ENCODE assay signal across 21 mouse cellular contexts in the genomic region with DNA sequence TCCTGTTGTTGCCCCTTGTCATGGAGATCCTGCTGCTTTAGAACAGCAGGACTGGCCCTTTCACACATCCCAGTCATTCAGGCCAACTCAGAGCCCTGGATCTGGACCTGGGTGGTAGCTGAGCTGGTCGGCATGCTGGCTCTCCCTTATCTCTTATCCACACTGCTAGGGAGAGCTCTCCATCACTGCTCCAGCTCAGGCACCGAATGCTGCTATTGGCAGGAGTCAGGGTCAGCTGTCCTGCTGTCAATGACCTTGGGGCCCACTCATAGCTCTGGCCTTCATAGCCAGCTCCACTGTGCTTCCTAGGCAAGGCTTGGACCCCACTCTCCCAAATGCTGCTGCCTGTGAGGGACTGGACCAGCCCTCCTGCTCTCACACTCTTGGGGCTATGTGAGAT.
A peak's percentile ranks its signal among the peaks of the same experiment; 100 is the strongest.
DNase-seq lines count a peak whose midpoint lies in the region; ATAC-seq and TF ChIP-seq lines count a peak whose summit lies in the region.
"Had no signal": no experiment of that assay in that cellular context is flagged by ENCODE, and none has a peak within 500 bp of the region (broad histone marks: within the 10 kb centered on the region; RNA-seq: fewer than 3 reads in every experiment).

No protein-coding gene starts in this region.

- no peaks in the 10 kb centered on the region for H3K4me1 ChIP-seq in intestine, embryonic 14.5 days (replicated peaks; ENCODE audit: control insufficient read depth, insufficient read depth, low read length)
- H3K4me1 ChIP-seq in intestine, postnatal 0 days (replicated peaks; ENCODE audit: control insufficient read depth, insufficient read depth, low read length) = no peaks in the 10 kb centered on the region
- no peaks in the 10 kb centered on the region for H3K4me1 ChIP-seq in liver, embryonic 12.5 days
- H3K4me1 ChIP-seq: hindbrain, embryonic 15.5 days had no signal

- ATAC-seq in cerebellum, adult (ENCODE audit: insufficient number of reproducible peaks, low FRiP score, low TSS enrichment) = peak; percentile 24; the same call in 1 of the 2 replicates
- ATAC-seq in intestine, embryonic 14.5 days (replicated peaks; ENCODE audit: low FRiP score, low TSS enrichment, low read depth) = no peak
- ATAC-seq in intestine, postnatal 0 days = no peak
- ATAC-seq in liver, embryonic 12.5 days = no peak
- ATAC-seq: forebrain, embryonic 14.5 days; intestine, embryonic 16.5 days; midbrain, embryonic 16.5 days had no signal

- H3K36me3 ChIP-seq in intestine, embryonic 14.5 days (ENCODE audit: control insufficient read depth, insufficient read depth, low read length) = no peaks in the 10 kb centered on the region
- no peaks in the 10 kb centered on the region for H3K36me3 ChIP-seq in intestine, postnatal 0 days (ENCODE audit: control insufficient read depth, insufficient read depth)
- no peaks in the 10 kb centered on the region for H3K36me3 ChIP-seq in liver, embryonic 12.5 days
- H3K36me3 ChIP-seq: embryonic facial prominence, embryonic 15.5 days; hindbrain, embryonic 15.5 days; neural tube, embryonic 15.5 days had no signal

- no peak overlapping the region for H3K27ac ChIP-seq in intestine, embryonic 14.5 days (ENCODE audit: low read depth)
- H3K27ac ChIP-seq in intestine, postnatal 0 days (ENCODE audit: low read depth, low read length) = no peak overlapping the region
- no peak overlapping the region for H3K27ac ChIP-seq in liver, embryonic 12.5 days
- H3K27ac ChIP-seq: embryonic facial prominence, embryonic 15.5 days; gastrocnemius, adult 2 months; hindbrain, embryonic 15.5 days; liver, embryonic 14.5 days; neural tube, embryonic 15.5 days; stomach, postnatal 0 days had no signal

- no peaks in the 10 kb centered on the region for H3K27me3 ChIP-seq in intestine, embryonic 14.5 days (replicated peaks; ENCODE audit: control insufficient read depth, insufficient read depth, low read length)
- H3K27me3 ChIP-seq in intestine, postnatal 0 days (replicated peaks; ENCODE audit: control insufficient read depth, insufficient read depth, low read length) = no peaks in the 10 kb centered on the region
- H3K27me3 ChIP-seq in liver, embryonic 12.5 days (replicated peaks) = no peaks in the 10 kb centered on the region
- H3K27me3 ChIP-seq: embryonic facial prominence, embryonic 15.5 days; hindbrain, embryonic 15.5 days; neural tube, embryonic 15.5 days had no signal

- no peak overlapping the region for H3K9ac ChIP-seq in intestine, embryonic 14.5 days (ENCODE audit: low read length)
- H3K9ac ChIP-seq in intestine, postnatal 0 days (ENCODE audit: low read depth, low read length) = no peak overlapping the region
- no peak overlapping the region for H3K9ac ChIP-seq in liver, embryonic 12.5 days
- H3K9ac ChIP-seq: embryonic facial prominence, embryonic 15.5 days; hindbrain, embryonic 15.5 days; liver, embryonic 14.5 days; lung, embryonic 14.5 days; neural tube, embryonic 15.5 days had no signal

- H3K4me3 ChIP-seq in intestine, embryonic 14.5 days (ENCODE audit: low read depth, low read length) = no peak overlapping the region
- H3K4me3 ChIP-seq in intestine, postnatal 0 days (ENCODE audit: low read depth, low read length) = no peak overlapping the region
- H3K4me3 ChIP-seq in liver, embryonic 12.5 days = no peak overlapping the region
- H3K4me3 ChIP-seq: embryonic facial prominence, embryonic 15.5 days; gastrocnemius, adult 2 months; hindbrain, embryonic 15.5 days; megakaryocyte, embryonic 14.5 days; neural tube, embryonic 15.5 days had no signal

- no peak overlapping the region for H3K4me2 ChIP-seq in intestine, embryonic 14.5 days (ENCODE audit: low read length)
- H3K4me2 ChIP-seq in intestine, postnatal 0 days (replicated peaks; ENCODE audit: low read depth) = no peak overlapping the region
- H3K4me2 ChIP-seq in liver, embryonic 12.5 days = no peak overlapping the region
- H3K4me2 ChIP-seq: embryonic facial prominence, embryonic 15.5 days; hindbrain, embryonic 15.5 days; lung, embryonic 14.5 days; neural tube, embryonic 15.5 days had no signal

- no peaks in the 10 kb centered on the region for H3K9me3 ChIP-seq in intestine, embryonic 14.5 days (ENCODE audit: control insufficient read depth, low read length)
- H3K9me3 ChIP-seq in intestine, postnatal 0 days (ENCODE audit: control insufficient read depth) = no peaks in the 10 kb centered on the region
- H3K9me3 ChIP-seq in liver, embryonic 12.5 days (replicated peaks) = no peaks in the 10 kb centered on the region
- H3K9me3 ChIP-seq: embryonic facial prominence, embryonic 15.5 days; hindbrain, embryonic 15.5 days; neural tube, embryonic 15.5 days had no signal

- WGBS in intestine, embryonic 14.5 days = 47% methylated on average over 2 of the region's 2 CpGs
- WGBS in intestine, postnatal 0 days = 39% methylated on average over 2 of the region's 2 CpGs
- 23% methylated on average over 2 of the region's 2 CpGs for WGBS in liver, embryonic 12.5 days (ENCODE audit: insufficient replicate concordance)

- TF ChIP-seq CTCF in intestine, postnatal 0 days (IDR thresholded peaks at IDR 0.05; ENCODE audit: low read depth) = no peak

- intact Hi-C loops in heart, postnatal 10 days (cut with DNase I) = no loop called here

- no peak for DNase-seq in cerebellum, postnatal 4 days (ENCODE audit: low spot score in 2 of 2)
- peak; percentile 33 for DNase-seq in intestine, embryonic 14.5 days (ENCODE audit: low spot score)
- DNase-seq in adrenal gland, postnatal 14 days = peak; percentile 63
- DNase-seq in heart, postnatal 10 days = peak; percentile 13 to 20
- no peak for DNase-seq in testis, postnatal 14 days (ENCODE audit: low spot score)
- DNase-seq: cerebellum, adult 9-10 months; gastrocnemius, adult 2 months; kidney, postnatal 4 days; lung, embryonic 14.5 days had no signal

Comparison
In these comparisons a context has a peak if more than half of its experiments do, and no peak if none do; other contexts are left out.
1. DNase-seq: peak in intestine, embryonic 14.5 days (single experiment), adrenal gland, postnatal 14 days (single experiment) and heart, postnatal 10 days (2 of 2); none in cerebellum, postnatal 4 days (0 of 2) and testis, postnatal 14 days (single experiment).